Mouse (Mus musculus) E14TG2a.4 (cell line): Measurements from ENCODE around the gene Raly.

ENCODE experiments used
- H3K27me3 ChIP-seq: 2 replicates; pipeline ENCODE4 v1.6.1; 2014; ENCODE audit warnings: low read length, control low read depth; ENCODE audit not compliant: insufficient read depth
- H3K36me3 ChIP-seq: 2 replicates; pipeline ENCODE4 v1.6.1; 2014; ENCODE audit warnings: low read length, control low read depth; ENCODE audit not compliant: insufficient read depth
- H3K4me1 ChIP-seq: replicated peaks from 2 replicates; pipeline ENCODE4 v1.6.1; 2014; ENCODE audit warnings: low read depth, low read length, control low read depth
- H3K4me3 ChIP-seq: replicated peaks from 2 replicates; pipeline ENCODE4 v1.5.1; 2014; ENCODE audit warnings: mild to moderate bottlenecking, low read length
- H3K9me3 ChIP-seq: 2 replicates; pipeline ENCODE4 v1.6.1; 2014; ENCODE audit warnings: low read length, control low read depth
- CTCF ChIP-seq: conservative IDR thresholded peaks from 2 replicates; pipeline ENCODE4 v1.5.1; 2014; ENCODE audit warnings: low read length
- NANOG ChIP-seq: IDR thresholded peaks from 2 replicates; pipeline ENCODE4 v1.6.1; 2014; ENCODE audit warnings: borderline replicate concordance, low read length, mixed read lengths
- POU5F1 ChIP-seq: IDR thresholded peaks from 2 replicates; pipeline ENCODE4 v1.6.1; 2014; ENCODE audit warnings: low read length, borderline replicate concordance

Gene Raly

DNA sequence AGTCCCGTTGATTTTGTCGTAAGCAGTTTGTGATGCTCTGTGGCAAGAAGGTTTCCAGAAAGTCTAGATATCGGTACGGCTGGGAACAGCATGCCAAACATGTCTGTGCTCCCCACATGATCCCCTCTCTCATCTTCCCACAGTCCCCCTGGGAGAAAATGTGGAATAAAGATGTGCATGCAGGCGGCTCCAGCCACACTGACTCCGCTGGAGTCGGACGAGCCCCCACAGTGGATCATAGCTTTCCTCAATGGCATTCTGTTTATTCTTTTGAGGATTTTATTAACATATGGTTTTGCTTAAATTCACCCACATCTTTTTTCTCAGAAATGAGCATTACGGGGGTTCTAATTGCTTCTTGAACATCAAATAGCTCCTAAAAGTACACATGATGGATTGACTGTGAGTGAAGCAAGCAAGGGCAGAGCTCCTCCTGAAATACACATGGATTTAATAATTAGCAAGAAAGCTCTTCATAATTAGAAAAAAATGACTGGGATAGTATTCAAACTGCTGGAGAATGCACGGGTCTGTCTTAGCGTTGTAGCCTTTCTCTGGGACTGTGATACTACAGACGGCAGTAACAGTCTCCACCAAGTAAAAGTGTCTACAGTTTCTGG, 125.1 kb downstream of the Raly start:
- H3K4me3 ChIP-seq, result no peak overlapping the region
- TF ChIP-seq CTCF (no peak), POU5F1 (no peak), NANOG (no peak)
- no peaks in the 10 kb centered on the region for H3K36me3 ChIP-seq
- no peaks in the 10 kb centered on the region for H3K27me3 ChIP-seq
- H3K9me3 ChIP-seq, result no peaks in the 10 kb centered on the region
- no peaks in the 10 kb centered on the region for H3K4me1 ChIP-seq

DNA sequence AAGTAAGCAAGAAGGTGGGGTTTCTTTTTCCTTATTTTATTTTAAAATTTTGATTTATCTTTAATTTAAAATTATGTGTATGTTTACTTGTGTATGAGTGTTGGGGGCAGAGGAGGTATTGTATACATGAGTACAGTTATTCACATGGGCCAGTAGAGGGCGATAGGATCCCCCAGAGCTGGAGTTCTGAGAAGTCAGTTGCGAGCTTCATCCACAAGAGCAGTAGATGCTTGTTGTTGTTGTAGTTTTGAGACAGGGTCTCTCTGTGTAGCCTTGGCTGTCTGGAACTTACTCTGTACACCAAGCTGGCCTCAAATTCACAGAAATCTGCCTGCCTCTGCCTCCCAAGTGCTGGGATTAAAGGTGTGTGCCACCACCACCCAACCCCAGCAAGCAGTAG, 125.7 kb downstream of the Raly start:
- no peaks in the 10 kb centered on the region for H3K36me3 ChIP-seq
- no peak overlapping the region for H3K4me3 ChIP-seq
- no peaks in the 10 kb centered on the region for H3K27me3 ChIP-seq
- H3K9me3 ChIP-seq, result no peaks in the 10 kb centered on the region
- H3K4me1 ChIP-seq, result no peaks in the 10 kb centered on the region
- TF ChIP-seq NANOG, result no peak
- no peak; the same call in 1 of the 2 replicates for TF ChIP-seq CTCF
- no peak for TF ChIP-seq POU5F1
